Comparison of ENCODE assay signal across 20 mouse cellular contexts in genomic region chrX:71376781-71377180, GRCm38 (mm10).
A peak's percentile ranks its signal among the peaks of the same experiment; 100 is the strongest.
DNase-seq lines count a peak whose midpoint lies in the region; ATAC-seq lines count a peak whose summit lies in the region.
"Had no signal": no experiment of that assay in that cellular context is flagged by ENCODE, and none has a peak within 500 bp of the region (broad histone marks: within the 10 kb centered on the region; RNA-seq: fewer than 3 reads in every experiment).

No protein-coding gene starts in this region.

- no peak for DNase-seq in frontal cortex, postnatal 10 days (ENCODE audit: low spot score in 2 of 2)
- peak; percentile 7 for DNase-seq in NIH3T3 (ENCODE audit: low read depth)
- DNase-seq in telencephalon, adult 2 months (ENCODE audit: low read depth, low spot score), result peak; percentile 2
- no peak for DNase-seq in adipocyte (ENCODE audit: low spot score)
- DNase-seq in right cerebral cortex, postnatal 10 days (ENCODE audit: low spot score in 2 of 2), result no peak
- DNase-seq: adrenal gland, adult 8-10 months; adrenal gland, postnatal 14 days; adrenal gland, postnatal 36 days; B cell, adult 2 months; cerebellum, adult 11 months; cerebellum, adult 18-20 months; cerebellum, adult 8-10 months; cerebellum, adult 9-11 months; cerebellum, postnatal 14 days; cerebellum, postnatal 36 days; embryo, embryonic 11 days had no signal

- peak; percentile 73 for ATAC-seq in frontal cortex, adult (ENCODE audit: low TSS enrichment)
- ATAC-seq: CD4-positive, CD25-positive, alpha-beta regulatory T cell, adult 4 months; forebrain, embryonic 14.5 days; forebrain, embryonic 16.5 days had no signal

Comparison
In these comparisons a context has a peak if more than half of its experiments do, and no peak if none do; other contexts are left out.
1. DNase-seq: peak in NIH3T3 (single experiment) and telencephalon, adult 2 months (single experiment); none in frontal cortex, postnatal 10 days (0 of 2), adipocyte (single experiment) and right cerebral cortex, postnatal 10 days (0 of 2).